Mouse (Mus musculus): ENCODE results near the gene Tnxb.
"Not testable (repeated sequence)": the region's sequence is repeated elsewhere in the genome, so short reads cannot be mapped to it uniquely, and the experiment has no call there.

- TF ChIP-seq CTCF (IDR thresholded peaks at IDR 0.05; ENCODE audit: control insufficient read depth, insufficient read depth, insufficient replicate concordance, low read depth, low read length); POLR2A (IDR thresholded peaks at IDR 0.05; ENCODE audit: control insufficient read depth, low read depth, low read length): not testable (repeated sequence)
Measured at GRCm38 (mm10) chr17:34714181-34714907, 44.0 kb downstream of the Tnxb start.

Measured in testis, adult 2 months (tissue).